Mouse (Mus musculus) G1E (cell line): ENCODE measurements around the gene Trak1.

Experiments
- CTCF ChIP-seq: IDR thresholded peaks from 2 replicates; pipeline ENCODE4 v1.5.1; 2012; ENCODE audit warnings: low read depth, low read length, inconsistent platforms, mixed read lengths
- GATA1 ChIP-seq: IDR thresholded peaks from 2 replicates; pipeline ENCODE4 v1.6.1; 2012; ENCODE audit warnings: borderline replicate concordance, low read length, inconsistent platforms, mixed read lengths
- POLR2AphosphoS5 ChIP-seq: IDR thresholded peaks from 2 replicates; pipeline ENCODE4 v1.6.1; 2012; ENCODE audit warnings: low read depth, low read length, inconsistent platforms; ENCODE audit not compliant: insufficient replicate concordance
- TAL1 ChIP-seq: conservative IDR thresholded peaks from 2 replicates; pipeline ENCODE4 v1.6.1; 2012; ENCODE audit warnings: low read depth, low read length, inconsistent platforms, mixed read lengths

GRCm38 (mm10) chr9:121419573-121419972 lies 122.3 kb downstream of the Trak1 start:
- TF ChIP-seq CTCF (no peak), POLR2AphosphoS5 (no peak), GATA1 (no peak), TAL1 (no peak)
